Mouse (Mus musculus) kidney, postnatal 0 days (tissue): Measurements from ENCODE around the gene Gm37419. TPM values are rescaled to one million over a fixed set of nuclear protein-coding genes. Genes with fewer than 3 reads are reported as not detected.

Experiments used
- ATAC-seq: fragments of 200-750 bp; cut with Nextera tagmentation; replicated peaks from 2 replicates; pipeline ENCODE4 v1.8.0; 2017; ENCODE audit warnings: low read depth, moderate number of reproducible peaks, moderate TSS enrichment, moderate library complexity; ENCODE audit not compliant: low FRiP score
- DNase-seq: peaks from one replicate; pipeline ENCODE4 v3.0.0-alpha.2; 2016; ENCODE audit warnings: low spot score
- H3K27ac ChIP-seq: fragments of 300-500 bp; sonication (generic); 2 replicates; pipeline ENCODE4 v1.5.1; 2014; ENCODE audit warnings: mild to moderate bottlenecking
- H3K27me3 ChIP-seq: fragments of 300-500 bp; sonication (generic); 2 replicates; pipeline ENCODE4 v1.6.1; 2014; ENCODE audit warnings: low read length, mixed read lengths; ENCODE audit not compliant: insufficient read depth
- H3K36me3 ChIP-seq: fragments of 300-500 bp; sonication (generic); 2 replicates; pipeline ENCODE4 v1.6.1; 2014; ENCODE audit warnings: low read length, mixed read lengths; ENCODE audit not compliant: insufficient read depth
- H3K4me1 ChIP-seq: fragments of 300-500 bp; sonication (generic); replicated peaks from 2 replicates; pipeline ENCODE4 v1.6.1; 2014; ENCODE audit warnings: antibody characterized with exemption, low read length, mixed read lengths; ENCODE audit not compliant: insufficient read depth
- H3K4me2 ChIP-seq: fragments of 300-500 bp; sonication (generic); 2 replicates; pipeline ENCODE4 v1.6.1; 2014; ENCODE audit warnings: mild to moderate bottlenecking, low read length, moderate library complexity, mixed read lengths
- H3K4me3 ChIP-seq: fragments of 300-500 bp; sonication (generic); replicated peaks from 2 replicates; pipeline ENCODE4 v1.5.1; 2014; ENCODE audit warnings: low read depth, low read length
- H3K9ac ChIP-seq: fragments of 300-500 bp; sonication (generic); 2 replicates; pipeline ENCODE4 v1.6.1; 2014; ENCODE audit warnings: low read depth, low read length
- H3K9me3 ChIP-seq: fragments of 300-500 bp; sonication (generic); replicated peaks from 2 replicates; pipeline ENCODE4 v1.6.1; 2016; ENCODE audit warnings: low read length, inconsistent platforms, mixed read lengths
- CTCF ChIP-seq: IDR thresholded peaks from 2 replicates; pipeline ENCODE4 v1.5.1; 2016; ENCODE audit warnings: antibody characterized with exemption, low read depth, mild to moderate bottlenecking, moderate library complexity
- WGBS: fragments of 180-500 bp; shearing (Covaris S2); extraction: QIAGEN DNeasy Blood & Tissue Kit; methylation state at CpG from one replicate; pipeline ENCODE4 v1.1.7; 2014; 5-methylcytosine and 5-hydroxymethylcytosine counted together
- polyA plus RNA-seq: library from polyadenylated mRNA; unstranded; fragments of >200 nt; fragmentation: Nextera tagmentation; extraction: Ambion mirVana; gene quantifications from 2 replicates; pipeline ENCODE4 v1.2.1, GENCODE M21; 2015

Gene Gm37419
- polyA plus RNA-seq, 1 experiment from 2014 or later: not detected

- H3K4me3 ChIP-seq: no peak overlapping the region
- no peak overlapping the region for H3K27ac ChIP-seq
- H3K9me3 ChIP-seq: no peaks in the 10 kb centered on the region
- no peak overlapping the region for H3K4me2 ChIP-seq
- TF ChIP-seq CTCF: no peak
- no peak overlapping the region for H3K9ac ChIP-seq
- H3K36me3 ChIP-seq: no peaks in the 10 kb centered on the region
- H3K27me3 ChIP-seq: peaks cover 3% of the 10 kb centered on the region; the same call in 1 of the 2 replicates
- H3K4me1 ChIP-seq: peaks cover 11% of the 10 kb centered on the region; the same call in 1 of the 2 replicates
- 84% methylated on average over 3 of the region's 3 CpGs for WGBS
- ATAC-seq (no peak), DNase-seq (no peak)
These were observed 10.6 kb upstream of the Gm37419 start for GRCm38 (mm10) chr16:23977732-23978131.

GRCm38 (mm10) chr16:23978495-23978894 is 9.8 kb upstream of the Gm37419 start:
- DNase-seq (no peak), ATAC-seq (no peak)
- Histone ChIP-seq H3K4me3 (no peak overlapping the region), H3K9ac (no peak overlapping the region), H3K4me2 (no peak overlapping the region), H3K36me3 (no peaks in the 10 kb centered on the region), H3K27ac (no peak overlapping the region), H3K27me3 (peaks cover 3% of the 10 kb centered on the region; the same call in 1 of the 2 replicates), H3K4me1 (peaks cover 11% of the 10 kb centered on the region; the same call in 1 of the 2 replicates), H3K9me3 (no peaks in the 10 kb centered on the region)
- no peak for TF ChIP-seq CTCF
- WGBS: 83% methylated on average over 4 of the region's 4 CpGs

- H3K27ac ChIP-seq: no peak overlapping the region
- H3K9ac ChIP-seq: no peak overlapping the region
- DNase-seq (no peak), ATAC-seq (no peak)
- H3K4me3 ChIP-seq: no peak overlapping the region
- no peaks in the 10 kb centered on the region for H3K9me3 ChIP-seq
- H3K4me1 ChIP-seq: peaks cover 16% of the 10 kb centered on the region
- peaks cover 3% of the 10 kb centered on the region; the same call in 1 of the 2 replicates for H3K27me3 ChIP-seq
- no peaks in the 10 kb centered on the region for H3K36me3 ChIP-seq
- 93% methylated on average over 9 of the region's 9 CpGs for WGBS
- no peak overlapping the region for H3K4me2 ChIP-seq
- TF ChIP-seq CTCF: no peak
These were observed 8.8 kb upstream of the Gm37419 start for GRCm38 (mm10) chr16:23979446-23979845.

- Histone ChIP-seq H3K36me3 (no peaks in the 10 kb centered on the region), H3K27me3 (peaks cover 3% of the 10 kb centered on the region; the same call in 1 of the 2 replicates), H3K9ac (peak overlapping the region; percentile 47; the same call in 1 of the 2 replicates), H3K4me1 (peaks cover 16% of the 10 kb centered on the region), H3K9me3 (no peaks in the 10 kb centered on the region), H3K4me2 (peak overlapping the region; percentile 89), H3K4me3 (peak overlapping the region; percentile 49), H3K27ac (no peak overlapping the region)
- WGBS: 25% methylated on average over 11 of the region's 11 CpGs
- DNase-seq (no peak), ATAC-seq (no peak)
- no peak for TF ChIP-seq CTCF
These were observed 7.9 kb upstream of the Gm37419 start for GRCm38 (mm10) chr16:23980201-23980870.

- Histone ChIP-seq H3K36me3 (no peaks in the 10 kb centered on the region), H3K4me1 (peaks cover 16% of the 10 kb centered on the region), H3K27ac (no peak overlapping the region), H3K4me2 (peak overlapping the region; percentile 89), H3K27me3 (peaks cover 3% of the 10 kb centered on the region; the same call in 1 of the 2 replicates), H3K4me3 (peak overlapping the region; percentile 49), H3K9ac (peak overlapping the region; percentile 47), H3K9me3 (no peaks in the 10 kb centered on the region)
- WGBS: 2% methylated on average over 32 of the region's 32 CpGs
- ATAC-seq (no peak), DNase-seq (peak; percentile 60)
- TF ChIP-seq CTCF: no peak
These were observed 7.1 kb upstream of the Gm37419 start for GRCm38 (mm10) chr16:23980991-23981720.

GRCm38 (mm10) chr16:23981925-23982851 is 6.1 kb upstream of the Gm37419 start:
- peak; percentile 96 for DNase-seq
- H3K36me3 ChIP-seq: no peaks in the 10 kb centered on the region
- H3K9ac ChIP-seq: peak overlapping the region; percentile 43; the same call in 1 of the 2 replicates
- no peaks in the 10 kb centered on the region for H3K9me3 ChIP-seq
- peaks cover 3% of the 10 kb centered on the region; the same call in 1 of the 2 replicates for H3K27me3 ChIP-seq
- peak; percentile 64 for ATAC-seq
- H3K4me3 ChIP-seq: peak overlapping the region; percentile 49
- WGBS: 2% methylated on average over 28 of the region's 28 CpGs
- peak overlapping the region; percentile 55; the same call in 1 of the 2 replicates for H3K27ac ChIP-seq
- peak overlapping the region; percentile 89 for H3K4me2 ChIP-seq
- TF ChIP-seq CTCF: peak; percentile 86
- H3K4me1 ChIP-seq: peaks cover 16% of the 10 kb centered on the region
